Mouse (Mus musculus): ENCODE data around the gene Slc25a21. TPM values are rescaled to one million over a fixed set of nuclear protein-coding genes. Genes with fewer than 3 reads are reported as not detected.

The Slc25a21 gene
- 1.3 and 2.1 TPM in 2 replicates for polyA plus RNA-seq (2012; rRNA removed)

DNA sequence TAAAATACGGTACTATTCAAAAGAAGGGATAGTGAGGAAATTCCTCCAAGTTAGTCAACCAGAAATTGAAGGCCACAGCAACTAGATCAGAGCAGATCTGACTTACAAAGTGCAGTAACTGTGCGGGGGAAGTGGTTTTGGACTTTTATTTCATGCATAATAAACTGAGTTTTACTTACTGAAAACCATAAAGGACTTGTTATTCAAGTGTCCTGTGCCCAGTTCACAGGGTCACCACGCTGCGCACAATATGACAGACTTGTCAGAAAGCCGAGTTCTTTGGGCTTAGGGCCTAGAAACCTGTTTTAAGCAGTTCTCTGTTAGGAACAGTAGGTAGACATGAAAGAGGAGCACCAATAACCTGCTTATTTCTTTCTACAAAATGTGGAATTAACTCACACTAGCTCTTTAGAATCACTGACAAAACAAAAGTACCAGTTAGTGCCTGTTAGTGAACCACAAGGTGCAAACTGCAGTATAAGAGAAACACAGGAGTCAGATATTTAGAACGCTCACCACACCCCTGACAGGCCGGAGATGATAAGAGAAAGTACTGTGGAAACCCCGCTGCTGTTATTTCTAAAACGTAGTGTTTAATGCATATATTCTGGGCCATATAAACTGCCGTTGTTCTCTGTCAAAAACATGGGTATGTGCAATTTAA, at the start of gene Slc25a21:
Gene Slc25a21, minus strand, starts transcription at position 110 of the 664 bp plus-strand sequence.
- peak within 1 kb of the TSS; percentile 27; the same call in 1 of the 2 replicates for H3K27ac ChIP-seq (ENCODE audit: insufficient read depth, low read length)
- no peaks in the 10 kb centered on the region for H3K36me3 ChIP-seq (ENCODE audit: control insufficient read depth, insufficient read depth, low read length)
- DNase-seq (ENCODE audit: low read depth in 1 of 2, low spot score in 2 of 2): no peak
- peak within 1 kb of the TSS; percentile 40 for H3K4me3 ChIP-seq (ENCODE audit: extremely low read depth, insufficient read depth, insufficient read length)
- no peak for TF ChIP-seq POLR2A (IDR thresholded peaks at IDR 0.05; ENCODE audit: low read depth, low read length)
- TF ChIP-seq CTCF (IDR thresholded peaks at IDR 0.05; ENCODE audit: extremely low read depth, insufficient read depth, insufficient read length, insufficient replicate concordance): no peak
- WGBS: 77% methylated on average over 10 of the region's 10 CpGs
- H3K27me3 ChIP-seq (ENCODE audit: control insufficient read depth, insufficient read depth, low read length): peaks cover 6% of the 10 kb centered on the region
- H3K4me1 ChIP-seq (ENCODE audit: control insufficient read depth, insufficient read depth, insufficient read length): no peaks in the 10 kb centered on the region

DNA sequence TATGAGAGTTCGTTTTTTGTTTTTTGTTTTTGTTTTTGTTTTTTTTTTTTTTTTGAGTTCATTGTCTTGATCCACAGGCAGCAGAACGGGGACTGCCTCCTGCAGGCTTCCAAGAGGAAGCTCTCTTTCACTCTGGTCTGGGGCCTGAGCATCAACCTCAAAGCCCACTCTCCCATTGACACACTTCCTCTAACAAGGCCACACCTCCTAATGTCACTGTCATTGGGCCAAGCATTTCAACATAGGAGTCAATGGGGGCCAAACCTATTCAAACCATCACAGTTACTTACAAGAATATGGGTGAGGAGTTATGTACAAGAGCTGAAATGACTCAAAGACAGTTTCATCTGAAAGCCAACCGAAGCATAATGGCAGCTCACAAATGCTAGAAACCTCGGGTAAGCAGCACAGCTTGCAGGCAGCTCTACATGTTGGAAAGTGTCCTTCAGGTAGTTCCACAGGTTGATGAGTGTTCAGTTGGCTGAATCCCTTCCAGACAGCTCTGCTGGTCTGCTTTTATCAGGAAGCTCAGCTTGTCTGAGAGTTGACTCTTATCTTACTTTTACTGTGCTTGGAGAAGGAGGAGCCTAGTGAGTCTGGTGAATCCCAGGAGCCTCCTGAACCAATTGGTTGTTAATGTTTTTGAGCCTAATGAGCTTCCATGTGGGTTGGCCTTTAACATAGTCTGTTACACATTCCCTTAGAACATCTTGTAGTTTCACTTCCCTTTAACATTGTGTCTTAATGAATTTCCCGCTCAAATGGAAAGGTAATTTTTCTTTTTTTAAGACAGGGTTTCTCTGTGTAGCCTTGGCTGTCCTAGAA, 46.6 kb upstream of the Slc25a21 start:
- Histone ChIP-seq H3K27ac (ENCODE audit: insufficient read depth, low read length) (peak overlapping the region; percentile 8; the same call in 1 of the 2 replicates), H3K4me3 (ENCODE audit: extremely low read depth, insufficient read depth, insufficient read length) (no peak overlapping the region), H3K36me3 (ENCODE audit: control insufficient read depth, insufficient read depth, low read length) (peaks cover 4% of the 10 kb centered on the region), H3K27me3 (ENCODE audit: control insufficient read depth, insufficient read depth, low read length) (no peaks in the 10 kb centered on the region), H3K4me1 (ENCODE audit: control insufficient read depth, insufficient read depth, insufficient read length) (peaks cover 2% of the 10 kb centered on the region; the same call in 1 of the 2 replicates)
- TF ChIP-seq POLR2A (IDR thresholded peaks at IDR 0.05; ENCODE audit: low read depth, low read length) (no peak), CTCF (IDR thresholded peaks at IDR 0.05; ENCODE audit: extremely low read depth, insufficient read depth, insufficient read length, insufficient replicate concordance) (no peak)
- DNase-seq (ENCODE audit: low read depth in 1 of 2, low spot score in 2 of 2): no peak
- WGBS: 63% methylated on average over 5 of the region's 5 CpGs

DNA sequence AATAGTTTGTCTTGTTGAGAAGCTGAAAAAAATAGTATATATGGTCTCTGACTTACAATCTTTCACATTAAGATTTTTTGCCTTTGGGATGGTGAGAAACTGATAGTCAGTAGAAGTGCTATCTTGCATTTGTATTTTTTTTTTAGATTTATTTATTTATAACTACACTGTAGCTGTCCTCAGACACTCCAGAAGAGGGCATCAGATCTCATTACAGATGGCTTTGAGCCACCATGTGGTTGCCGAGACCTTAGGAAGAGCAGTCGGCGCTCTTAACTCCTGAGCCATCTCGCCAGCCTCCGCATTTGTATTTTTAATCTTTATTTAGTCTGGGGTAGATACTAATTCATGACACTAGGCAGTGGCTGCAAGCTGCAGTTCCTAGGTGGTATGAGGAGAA, 36.1 kb upstream of the Slc25a21 start:
- peaks cover 2% of the 10 kb centered on the region for H3K36me3 ChIP-seq (ENCODE audit: control insufficient read depth, insufficient read depth, low read length)
- 84% methylated on average over 5 of the region's 5 CpGs for WGBS
- DNase-seq (ENCODE audit: low read depth in 1 of 2, low spot score in 2 of 2): no peak
- TF ChIP-seq CTCF (IDR thresholded peaks at IDR 0.05; ENCODE audit: extremely low read depth, insufficient read depth, insufficient read length, insufficient replicate concordance) (no peak), POLR2A (IDR thresholded peaks at IDR 0.05; ENCODE audit: low read depth, low read length) (no peak)
- no peaks in the 10 kb centered on the region for H3K27me3 ChIP-seq (ENCODE audit: control insufficient read depth, insufficient read depth, low read length)
- H3K4me3 ChIP-seq (ENCODE audit: extremely low read depth, insufficient read depth, insufficient read length): no peak overlapping the region
- H3K27ac ChIP-seq (ENCODE audit: insufficient read depth, low read length): no peak overlapping the region
- H3K4me1 ChIP-seq (ENCODE audit: control insufficient read depth, insufficient read depth, insufficient read length): peaks cover 8% of the 10 kb centered on the region; the same call in 1 of the 2 replicates

- Histone ChIP-seq H3K36me3 (ENCODE audit: control insufficient read depth, insufficient read depth, low read length) (no peaks in the 10 kb centered on the region; the same call in 1 of the 2 replicates), H3K27me3 (ENCODE audit: control insufficient read depth, insufficient read depth, low read length) (no peaks in the 10 kb centered on the region), H3K4me1 (ENCODE audit: control insufficient read depth, insufficient read depth, insufficient read length) (peaks cover 8% of the 10 kb centered on the region; the same call in 1 of the 2 replicates), H3K27ac (ENCODE audit: insufficient read depth, low read length) (no peak overlapping the region), H3K4me3 (ENCODE audit: extremely low read depth, insufficient read depth, insufficient read length) (peak overlapping the region; percentile 69)
- 39% methylated on average over 14 of the region's 14 CpGs for WGBS
- TF ChIP-seq CTCF (IDR thresholded peaks at IDR 0.05; ENCODE audit: extremely low read depth, insufficient read depth, insufficient read length, insufficient replicate concordance) (no peak), POLR2A (IDR thresholded peaks at IDR 0.05; ENCODE audit: low read depth, low read length) (no peak)
- DNase-seq (ENCODE audit: low read depth in 1 of 2, low spot score in 2 of 2): peak in 1 of 2 experiments; percentile 31
These were observed 34.0 kb upstream of the Slc25a21 start for GRCm38 (mm10) chr12:57231085-57231875.

DNA sequence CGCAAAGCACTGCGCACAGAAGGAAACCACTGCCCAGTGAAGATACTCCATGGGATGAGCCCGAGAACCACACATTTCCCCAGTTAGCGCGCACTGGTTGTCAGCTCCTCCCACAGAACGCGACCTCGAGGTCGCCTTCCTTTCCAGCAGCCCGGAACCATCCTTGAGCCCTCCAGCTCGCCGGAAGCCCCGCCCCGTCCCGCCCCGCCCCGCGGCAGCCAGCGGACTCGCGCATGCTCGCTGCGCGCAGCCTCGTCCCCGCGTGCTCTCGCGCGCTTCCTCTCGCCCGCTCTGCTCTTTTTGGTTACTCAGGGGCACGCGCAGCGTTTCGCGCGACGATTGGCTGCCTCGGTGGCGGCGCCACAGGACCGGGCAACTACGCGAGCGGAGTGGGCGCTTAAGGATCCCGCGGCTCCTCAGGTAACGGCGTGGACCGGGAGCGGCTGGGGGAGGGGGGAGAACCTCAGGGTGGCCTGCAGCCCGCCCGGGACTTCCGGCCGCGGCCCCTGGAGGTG, 33.0 kb upstream of the Slc25a21 start, which contains the start of the genes Prps1l3 and Mipol1:
Gene Prps1l3, plus strand, starts transcription at position 221 of the 515 bp plus-strand sequence.
Gene Mipol1, plus strand, starts transcription at position 236 of the 515 bp plus-strand sequence.
- WGBS: under 1% methylated on average over 58 of the region's 58 CpGs
- Histone ChIP-seq H3K36me3 (ENCODE audit: control insufficient read depth, insufficient read depth, low read length) (no peaks in the 10 kb centered on the region; the same call in 1 of the 2 replicates), H3K27me3 (ENCODE audit: control insufficient read depth, insufficient read depth, low read length) (no peaks in the 10 kb centered on the region), H3K4me1 (ENCODE audit: control insufficient read depth, insufficient read depth, insufficient read length) (peaks cover 8% of the 10 kb centered on the region; the same call in 1 of the 2 replicates), H3K4me3 (ENCODE audit: extremely low read depth, insufficient read depth, insufficient read length) (peak within 1 kb of the TSS; percentile 69), H3K27ac (ENCODE audit: insufficient read depth, low read length) (peak within 1 kb of the TSS; percentile 87)
- peak; percentile 82 to 87 for DNase-seq (ENCODE audit: low read depth in 1 of 2, low spot score in 2 of 2)
- TF ChIP-seq CTCF (IDR thresholded peaks at IDR 0.05; ENCODE audit: extremely low read depth, insufficient read depth, insufficient read length, insufficient replicate concordance) (no peak), POLR2A (IDR thresholded peaks at IDR 0.05; ENCODE audit: low read depth, low read length) (peak; percentile 39)

GRCm38 (mm10) chr12:57229703-57230102, 32.4 kb upstream of the Slc25a21 start:
- Histone ChIP-seq H3K36me3 (ENCODE audit: control insufficient read depth, insufficient read depth, low read length) (no peaks in the 10 kb centered on the region; the same call in 1 of the 2 replicates), H3K4me1 (ENCODE audit: control insufficient read depth, insufficient read depth, insufficient read length) (peaks cover 8% of the 10 kb centered on the region; the same call in 1 of the 2 replicates), H3K27ac (ENCODE audit: insufficient read depth, low read length) (peak overlapping the region; percentile 78), H3K27me3 (ENCODE audit: control insufficient read depth, insufficient read depth, low read length) (no peaks in the 10 kb centered on the region), H3K4me3 (ENCODE audit: extremely low read depth, insufficient read depth, insufficient read length) (peak overlapping the region; percentile 66)
- no peak for DNase-seq (ENCODE audit: low read depth in 1 of 2, low spot score in 2 of 2)
- 9% methylated on average over 4 of the region's 4 CpGs for WGBS
- TF ChIP-seq POLR2A (IDR thresholded peaks at IDR 0.05; ENCODE audit: low read depth, low read length) (no peak), CTCF (IDR thresholded peaks at IDR 0.05; ENCODE audit: extremely low read depth, insufficient read depth, insufficient read length, insufficient replicate concordance) (no peak)

Data from spleen, adult 2 months (tissue).